15 mouse cellular contexts compared by ENCODE assay signal in the genomic region with DNA sequence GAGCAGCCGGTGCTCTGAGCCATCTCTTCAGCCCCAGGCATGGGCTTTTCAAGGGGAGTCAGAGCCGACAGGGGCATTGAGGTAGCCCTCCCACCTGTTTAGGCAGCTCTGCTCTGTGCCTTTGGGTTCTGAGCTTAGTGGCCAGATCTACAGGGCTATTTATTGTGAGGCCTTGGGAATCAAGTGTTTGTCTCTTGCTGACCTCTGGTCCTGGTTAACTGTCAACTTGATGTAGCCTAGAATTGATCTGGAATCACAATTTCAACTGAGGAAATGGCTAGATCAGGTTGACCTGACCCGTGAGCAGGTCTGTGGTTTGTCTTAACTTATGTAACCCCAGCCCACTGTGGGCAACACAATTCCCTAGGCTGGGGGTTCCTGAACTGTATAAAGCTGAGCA.
"Had no signal": no experiment of that assay in that cellular context is flagged by ENCODE, and none has a peak within 500 bp of the region (broad histone marks: within the 10 kb centered on the region; RNA-seq: fewer than 3 reads in every experiment).

No protein-coding gene starts in this region.

- DNase-seq: lung, adult 18-20 months; lung, embryonic 14.5 days; lung, postnatal 10 days; lung, postnatal 4 days; midbrain, embryonic 14.5 days; right cerebral cortex, postnatal 14 days; thymus, adult 2 months; thymus, postnatal 25 days; thymus, postnatal 4 days had no signal

- H3K27me3 ChIP-seq: midbrain, embryonic 12.5 days; neural tube, embryonic 12.5 days; stomach, embryonic 15.5 days had no signal

- H3K27ac ChIP-seq: midbrain, embryonic 10.5 days; midbrain, embryonic 12.5 days; neural tube, embryonic 12.5 days; stomach, embryonic 15.5 days; stomach, postnatal 0 days had no signal

- H3K4me3 ChIP-seq: midbrain, embryonic 10.5 days; midbrain, embryonic 12.5 days; neural tube, embryonic 12.5 days; stomach, embryonic 15.5 days had no signal

- H3K4me2 ChIP-seq: lung, embryonic 14.5 days; midbrain, embryonic 12.5 days; neural tube, embryonic 12.5 days; stomach, embryonic 15.5 days had no signal

- H3K9ac ChIP-seq: lung, embryonic 14.5 days; midbrain, embryonic 12.5 days; neural tube, embryonic 12.5 days; stomach, embryonic 15.5 days had no signal

- H3K9me3 ChIP-seq: midbrain, embryonic 10.5 days; midbrain, embryonic 12.5 days; neural tube, embryonic 12.5 days; stomach, embryonic 15.5 days had no signal

- ATAC-seq: midbrain, embryonic 16.5 days had no signal

- H3K4me1 ChIP-seq: neural tube, embryonic 12.5 days; stomach, embryonic 15.5 days had no signal
